Mouse (Mus musculus) frontal cortex, adult 2 months (tissue): ENCODE results near the gene Tcea3. TPM values are rescaled to one million over a fixed set of nuclear protein-coding genes. Genes with fewer than 3 reads are reported as not detected.

Source experiments
- DNase-seq, 2 experiments: peaks; one replicate each; pipeline ENCODE4 v3.0.0; 2022; ENCODE audit warnings: low spot score in 1 of 2; ENCODE audit errors: extremely low spot score in 1 of 2
- polyA plus RNA-seq: library from polyadenylated mRNA; depleted of rRNA; stranded (reverse); fragments of >200 nt; gene quantifications from 2 replicates; pipeline ENCODE4 v1.2.3, GENCODE M21; 2012

Tcea3 gene
- polyA plus RNA-seq, 1 experiment, result 0.86 TPM

- DNase-seq, result no peak
These were observed 8.9 kb upstream of the Tcea3 start for GRCm38 (mm10) chr4:136238669-136239068.

- DNase-seq, result no peak
These were observed 8.4 kb upstream of the Tcea3 start for GRCm38 (mm10) chr4:136239111-136239510.

- DNase-seq, result peak; percentile 53 to 89
These were observed 7.9 kb upstream of the Tcea3 start for GRCm38 (mm10) chr4:136239622-136240021.

GRCm38 (mm10) chr4:136240123-136240522 is 7.4 kb upstream of the Tcea3 start:
- DNase-seq, result no peak

GRCm38 (mm10) chr4:136240955-136241354 is 6.6 kb upstream of the Tcea3 start:
- DNase-seq, result no peak

GRCm38 (mm10) chr4:136242065-136242703 is 5.3 kb upstream of the Tcea3 start:
- no peak for DNase-seq

- DNase-seq, result no peak
These were observed 4.8 kb upstream of the Tcea3 start for GRCm38 (mm10) chr4:136242728-136243127.

- DNase-seq, result no peak
These were observed 3.3 kb upstream of the Tcea3 start for GRCm38 (mm10) chr4:136244208-136244607.

- DNase-seq, result no peak
These were observed 1.8 kb upstream of the Tcea3 start for GRCm38 (mm10) chr4:136245681-136246080.

- DNase-seq, result no peak
These were observed 960 bp upstream of the Tcea3 start for GRCm38 (mm10) chr4:136246568-136246969.

- no peak for DNase-seq
These were observed 172 bp upstream of the Tcea3 start for GRCm38 (mm10) chr4:136247386-136247728.

- DNase-seq, result no peak
These were observed 1.2 kb downstream of the Tcea3 start for GRCm38 (mm10) chr4:136248464-136249331.

- no peak for DNase-seq
These were observed 1.8 kb downstream of the Tcea3 start for GRCm38 (mm10) chr4:136249332-136249647.

- DNase-seq, result peak in 1 of 2 experiments; percentile 29
These were observed 2.3 kb downstream of the Tcea3 start for GRCm38 (mm10) chr4:136249780-136250179.

GRCm38 (mm10) chr4:136255919-136256318 is 8.4 kb downstream of the Tcea3 start:
- DNase-seq, result no peak

- no peak for DNase-seq
These were observed 9.2 kb downstream of the Tcea3 start for GRCm38 (mm10) chr4:136256696-136257095.

GRCm38 (mm10) chr4:136259916-136260315 is 12.4 kb downstream of the Tcea3 start:
- DNase-seq, result no peak

GRCm38 (mm10) chr4:136260491-136261180 is 13.1 kb downstream of the Tcea3 start:
- DNase-seq, result peak in 1 of 2 experiments; percentile 91

GRCm38 (mm10) chr4:136261912-136262311 is 14.4 kb downstream of the Tcea3 start:
- DNase-seq, result no peak

GRCm38 (mm10) chr4:136263555-136263954 is 16.0 kb downstream of the Tcea3 start:
- DNase-seq, result no peak

- no peak for DNase-seq
These were observed 19.3 kb downstream of the Tcea3 start for GRCm38 (mm10) chr4:136266716-136267343.
